Mouse (Mus musculus) forebrain, postnatal 0 days (tissue): ENCODE results near the gene Txndc9. TPM values are rescaled to one million over a fixed set of nuclear protein-coding genes. Genes with fewer than 3 reads are reported as not detected.
A peak's percentile ranks its signal among the peaks of the same experiment; 100 is the strongest.
"Not testable (repeated sequence)": the region's sequence is repeated elsewhere in the genome, so short reads cannot be mapped to it uniquely, and the experiment has no call there.

Experiments used
- ATAC-seq: fragments of 200-750 bp; cut with Nextera tagmentation; 2 replicates; pipeline ENCODE4 v1.8.0; 2017; ENCODE audit warnings: mild to moderate bottlenecking, moderate library complexity
- DNase-seq: peaks from one replicate; pipeline ENCODE4 v3.0.0-alpha.2; 2015
- H3K27ac ChIP-seq: fragments of 300-500 bp; sonication (generic); 2 replicates; pipeline ENCODE4 v1.5.1; 2014; ENCODE audit warnings: low read depth, mild to moderate bottlenecking, antibody characterized with exemption, low read length, moderate library complexity, mixed read lengths
- H3K27me3 ChIP-seq: fragments of 300-500 bp; sonication (generic); 2 replicates; pipeline ENCODE4 v1.6.1; 2014; ENCODE audit warnings: mild to moderate bottlenecking, low read length, mixed read lengths; ENCODE audit not compliant: insufficient read depth
- H3K36me3 ChIP-seq: fragments of 300-500 bp; sonication (generic); 2 replicates; pipeline ENCODE4 v1.6.1; 2014; ENCODE audit warnings: mild to moderate bottlenecking, moderate library complexity; ENCODE audit not compliant: insufficient read depth
- H3K4me1 ChIP-seq: fragments of 300-500 bp; sonication (generic); 2 replicates; pipeline ENCODE4 v1.6.1; 2014; ENCODE audit warnings: antibody characterized with exemption; ENCODE audit not compliant: insufficient read depth
- H3K4me2 ChIP-seq: fragments of 300-500 bp; sonication (generic); 2 replicates; pipeline ENCODE4 v1.6.1; 2014; ENCODE audit warnings: low read depth, mild to moderate bottlenecking, moderate library complexity
- H3K4me3 ChIP-seq: fragments of 300-500 bp; sonication (generic); 2 replicates; pipeline ENCODE4 v1.5.1; 2014; ENCODE audit warnings: low read depth, low read length, mixed read lengths
- H3K9ac ChIP-seq: fragments of 300-500 bp; sonication (generic); 2 replicates; pipeline ENCODE4 v1.6.1; 2014; ENCODE audit warnings: mild to moderate bottlenecking
- H3K9me3 ChIP-seq: fragments of 300-500 bp; sonication (generic); 2 replicates; pipeline ENCODE4 v1.6.1; 2016; ENCODE audit warnings: low read length
- CTCF ChIP-seq: sonication (generic); IDR thresholded peaks from 2 replicates; pipeline ENCODE4 v1.5.1; 2016; ENCODE audit warnings: antibody characterized with exemption, control low read depth, low read depth
- WGBS: fragments of 180-500 bp; shearing (Covaris S2); extraction: QIAGEN DNeasy Blood & Tissue Kit; methylation state at CpG from one replicate; pipeline ENCODE4 v1.1.7; 2014; 5-methylcytosine and 5-hydroxymethylcytosine counted together
- polyA plus RNA-seq: library from polyadenylated mRNA; unstranded; fragments of >200 nt; fragmentation: Nextera tagmentation; extraction: Ambion mirVana; gene quantifications from 2 replicates; pipeline ENCODE4 v1.2.1, GENCODE M21; 2015
- total RNA-seq: library from RNA; depleted of rRNA; stranded (reverse); fragments of >200 nt; gene quantifications from 2 replicates; pipeline ENCODE4 v1.2.3, GENCODE M21; 2014

Gene Txndc9
- total and polyA plus RNA-seq, 2 experiments from 2014 or later: 48.1 to 126 TPM

- H3K4me2 ChIP-seq: peak overlapping the region; percentile 75
- peak overlapping the region; percentile 88 for H3K4me3 ChIP-seq
- H3K36me3 ChIP-seq: peaks cover 18% of the 10 kb centered on the region
- no peak for TF ChIP-seq CTCF
- H3K4me1 ChIP-seq: peaks cover 13% of the 10 kb centered on the region
- WGBS: 5% methylated on average over 44 of the region's 47 CpGs
- peak overlapping the region; percentile 85 for H3K9ac ChIP-seq
- DNase-seq (peak; percentile 3), ATAC-seq (peak; percentile 0; the same call in 1 of the 2 replicates)
- no peaks in the 10 kb centered on the region for H3K27me3 ChIP-seq
- no peaks in the 10 kb centered on the region for H3K9me3 ChIP-seq
- peak overlapping the region; percentile 96 for H3K27ac ChIP-seq
Observed at GRCm38 (mm10) chr1:37998371-37999199, 892 bp upstream of the Txndc9 start.

GRCm38 (mm10) chr1:37996877-37997484 is 712 bp downstream of the Txndc9 start:
- H3K4me2 ChIP-seq: peak overlapping the region; percentile 75
- peak; percentile 96 for ATAC-seq
- peak; percentile 99 for DNase-seq
- peak overlapping the region; percentile 88 for H3K4me3 ChIP-seq
- H3K27ac ChIP-seq: peak overlapping the region; percentile 96
- H3K9me3 ChIP-seq: no peaks in the 10 kb centered on the region
- WGBS: 1% methylated on average over 42 of the region's 42 CpGs
- H3K4me1 ChIP-seq: peaks cover 13% of the 10 kb centered on the region
- H3K27me3 ChIP-seq: no peaks in the 10 kb centered on the region
- no peak for TF ChIP-seq CTCF
- H3K9ac ChIP-seq: peak overlapping the region; percentile 90
- peaks cover 34% of the 10 kb centered on the region for H3K36me3 ChIP-seq

- DNase-seq (no peak), ATAC-seq (no peak)
- WGBS: 39% methylated on average over 3 of the region's 3 CpGs
- Histone ChIP-seq H3K9me3 (no peaks in the 10 kb centered on the region), H3K36me3 (peaks cover 41% of the 10 kb centered on the region), H3K4me2 (peak overlapping the region; percentile 75), H3K9ac (peak overlapping the region; percentile 90), H3K4me1 (peaks cover 13% of the 10 kb centered on the region), H3K4me3 (peak overlapping the region; percentile 88), H3K27me3 (no peaks in the 10 kb centered on the region), H3K27ac (peak overlapping the region; percentile 96; the same call in 1 of the 2 replicates)
- no peak for TF ChIP-seq CTCF
Observed at GRCm38 (mm10) chr1:37996226-37996625, 1.5 kb downstream of the Txndc9 start.

- Histone ChIP-seq H3K4me3 (no peak overlapping the region), H3K4me1 (no peaks in the 10 kb centered on the region), H3K4me2 (no peak overlapping the region), H3K36me3 (peaks cover 61% of the 10 kb centered on the region), H3K9ac (no peak overlapping the region), H3K27ac (no peak overlapping the region), H3K9me3 (no peaks in the 10 kb centered on the region), H3K27me3 (no peaks in the 10 kb centered on the region)
- DNase-seq: no peak
- 89% methylated on average over 5 of the region's 5 CpGs for WGBS
- no peak for ATAC-seq
- TF ChIP-seq CTCF: no peak
Observed at GRCm38 (mm10) chr1:37987856-37988255, 9.8 kb downstream of the Txndc9 start.

GRCm38 (mm10) chr1:37985764-37986323 is 11.8 kb downstream of the Txndc9 start:
- Histone ChIP-seq H3K9ac (no peak overlapping the region), H3K9me3 (no peaks in the 10 kb centered on the region), H3K36me3 (peaks cover 41% of the 10 kb centered on the region), H3K4me1 (no peaks in the 10 kb centered on the region), H3K27me3 (no peaks in the 10 kb centered on the region), H3K4me3 (no peak overlapping the region), H3K4me2 (no peak overlapping the region), H3K27ac (no peak overlapping the region)
- peak; percentile 41 for DNase-seq
- 82% methylated on average over 9 of the region's 9 CpGs for WGBS
- no peak for ATAC-seq
- peak; percentile 82 for TF ChIP-seq CTCF

GRCm38 (mm10) chr1:37984326-37984725 is 13.4 kb downstream of the Txndc9 start:
- ATAC-seq: no peak
- 97% methylated on average over 1 of the region's 1 CpGs for WGBS

GRCm38 (mm10) chr1:37977303-37977702 is 20.4 kb downstream of the Txndc9 start:
- Histone ChIP-seq H3K36me3 (no peaks in the 10 kb centered on the region), H3K4me3 (no peak overlapping the region), H3K27me3 (no peaks in the 10 kb centered on the region), H3K27ac (no peak overlapping the region), H3K9ac (no peak overlapping the region), H3K4me2 (no peak overlapping the region), H3K4me1 (no peaks in the 10 kb centered on the region), H3K9me3 (no peaks in the 10 kb centered on the region)
- no peak for ATAC-seq
- no peak for TF ChIP-seq CTCF
- WGBS: 89% methylated on average over 7 of the region's 7 CpGs
- no peak for DNase-seq

More at GRCm38 (mm10) chr1:37984326-37984725, 13.4 kb downstream of the Txndc9 start:
- Histone ChIP-seq H3K27ac (no peak overlapping the region), H3K9ac (no peak overlapping the region), H3K9me3 (no peaks in the 10 kb centered on the region), H3K36me3 (peaks cover 28% of the 10 kb centered on the region), H3K27me3 (no peaks in the 10 kb centered on the region), H3K4me3 (no peak overlapping the region), H3K4me1 (no peaks in the 10 kb centered on the region), H3K4me2 (no peak overlapping the region)
- no peak for TF ChIP-seq CTCF
- no peak for DNase-seq

GRCm38 (mm10) chr1:37976666-37977065 is 21.0 kb downstream of the Txndc9 start:
- not testable (repeated sequence) for H3K9ac ChIP-seq, H3K4me3 ChIP-seq, H3K4me1 ChIP-seq, H3K27ac ChIP-seq, DNase-seq, H3K36me3 ChIP-seq, H3K27me3 ChIP-seq, H3K9me3 ChIP-seq, H3K4me2 ChIP-seq, ATAC-seq
- whole genome bisulfite sequencing: 80% methylated on average over 9 of the region's 9 CpGs
